Mouse (Mus musculus): ENCODE results near the gene Foxn2. TPM values are rescaled to one million over a fixed set of nuclear protein-coding genes. Genes with fewer than 3 reads are reported as not detected.
A peak's percentile ranks its signal among the peaks of the same experiment; 100 is the strongest.

The Foxn2 gene
- polyA plus RNA-seq, 2 experiments, result 4.8 to 8.8 TPM

- no peak for DNase-seq (ENCODE audit: low read depth in 3 of 3, low spot score in 3 of 3)
- Histone ChIP-seq H3K4me1 (replicated peaks; ENCODE audit: control insufficient read depth in 2 of 2, insufficient read depth in 2 of 2, low read length in 1 of 2) (no peaks in the 10 kb centered on the region), H3K4me3 (ENCODE audit: insufficient read depth in 1 of 2, low read depth in 2 of 2, low read length in 2 of 2) (no peak overlapping the region), H3K9me3 (ENCODE audit: control insufficient read depth, low read length) (no peaks in the 10 kb centered on the region), H3K9ac (replicated peaks) (no peak overlapping the region), H3K4me2 (ENCODE audit: low read depth) (no peak overlapping the region), H3K27me3 (ENCODE audit: control insufficient read depth, insufficient read depth, low read length) (no peaks in the 10 kb centered on the region), H3K36me3 (replicated peaks; ENCODE audit: control insufficient read depth, insufficient read depth, low read depth) (no peaks in the 10 kb centered on the region), H3K27ac (no peak overlapping the region)
- 48% methylated on average over 1 of the region's 1 CpGs for WGBS (ENCODE audit: insufficient replicate concordance)
- TF ChIP-seq EP300 (IDR thresholded peaks at IDR 0.05; ENCODE audit: low read depth) (no peak), CTCF (IDR thresholded peaks at IDR 0.05; ENCODE audit: low read depth) (no peak)
- no peak for ATAC-seq (ENCODE audit: insufficient read depth)
Observed at GRCm38 (mm10) chr17:88413155-88413836, 27.2 kb upstream of the Foxn2 start.

- no peak overlapping the region for H3K9ac ChIP-seq (replicated peaks)
- H3K27ac ChIP-seq, result no peak overlapping the region
- H3K9me3 ChIP-seq (ENCODE audit: control insufficient read depth, low read length), result no peaks in the 10 kb centered on the region
- H3K4me2 ChIP-seq (ENCODE audit: low read depth), result no peak overlapping the region
- H3K36me3 ChIP-seq (replicated peaks; ENCODE audit: control insufficient read depth, insufficient read depth, low read depth), result no peaks in the 10 kb centered on the region
- H3K27me3 ChIP-seq (ENCODE audit: control insufficient read depth, insufficient read depth, low read length), result no peaks in the 10 kb centered on the region
- H3K4me1 ChIP-seq (replicated peaks; ENCODE audit: control insufficient read depth in 2 of 2, insufficient read depth in 2 of 2, low read length in 1 of 2), result no peaks in the 10 kb centered on the region
- ATAC-seq (ENCODE audit: insufficient read depth) (no peak), DNase-seq (ENCODE audit: low read depth in 3 of 3, low spot score in 3 of 3) (no peak)
- no peak overlapping the region for H3K4me3 ChIP-seq (ENCODE audit: insufficient read depth in 1 of 2, low read depth in 2 of 2, low read length in 2 of 2)
- TF ChIP-seq CTCF (IDR thresholded peaks at IDR 0.05; ENCODE audit: low read depth), result no peak
- no peak for TF ChIP-seq EP300 (IDR thresholded peaks at IDR 0.05; ENCODE audit: low read depth)
- WGBS (ENCODE audit: insufficient replicate concordance), result 52% methylated on average over 4 of the region's 4 CpGs
Observed at GRCm38 (mm10) chr17:88420426-88420825, 20.1 kb upstream of the Foxn2 start.

- ATAC-seq (ENCODE audit: insufficient read depth), result no peak
- H3K9ac ChIP-seq (replicated peaks), result no peak overlapping the region
- WGBS (ENCODE audit: insufficient replicate concordance), result 67% methylated on average over 6 of the region's 6 CpGs
- H3K9me3 ChIP-seq (ENCODE audit: control insufficient read depth, low read length), result no peaks in the 10 kb centered on the region
- H3K4me1 ChIP-seq (replicated peaks; ENCODE audit: control insufficient read depth in 2 of 2, insufficient read depth in 2 of 2, low read length in 1 of 2), result no peaks in the 10 kb centered on the region
- TF ChIP-seq EP300 (IDR thresholded peaks at IDR 0.05; ENCODE audit: low read depth), result no peak
- no peak for TF ChIP-seq CTCF (IDR thresholded peaks at IDR 0.05; ENCODE audit: low read depth)
- H3K27ac ChIP-seq, result no peak overlapping the region
- no peaks in the 10 kb centered on the region for H3K36me3 ChIP-seq (replicated peaks; ENCODE audit: control insufficient read depth, insufficient read depth, low read depth)
- no peak overlapping the region for H3K4me3 ChIP-seq (ENCODE audit: insufficient read depth in 1 of 2, low read depth in 2 of 2, low read length in 2 of 2)
- H3K27me3 ChIP-seq (ENCODE audit: control insufficient read depth, insufficient read depth, low read length), result no peaks in the 10 kb centered on the region
- DNase-seq (ENCODE audit: low read depth in 3 of 3, low spot score in 3 of 3), result no peak
- H3K4me2 ChIP-seq (ENCODE audit: low read depth), result no peak overlapping the region
Observed at GRCm38 (mm10) chr17:88421246-88421645, 19.3 kb upstream of the Foxn2 start.

GRCm38 (mm10) chr17:88430719-88431118 is 9.8 kb upstream of the Foxn2 start:
- H3K9ac ChIP-seq (replicated peaks), result peak overlapping the region; percentile 50
- no peaks in the 10 kb centered on the region for H3K36me3 ChIP-seq (replicated peaks; ENCODE audit: control insufficient read depth, insufficient read depth, low read depth)
- 37% methylated on average over 2 of the region's 2 CpGs for WGBS (ENCODE audit: insufficient replicate concordance)
- DNase-seq (ENCODE audit: low read depth in 3 of 3, low spot score in 3 of 3) (peak; percentile 75 to 83 (median 78)), ATAC-seq (ENCODE audit: insufficient read depth) (peak; percentile 96)
- H3K27me3 ChIP-seq (ENCODE audit: control insufficient read depth, insufficient read depth, low read length), result no peaks in the 10 kb centered on the region
- H3K27ac ChIP-seq, result peak overlapping the region; percentile 83
- TF ChIP-seq CTCF (IDR thresholded peaks at IDR 0.05; ENCODE audit: low read depth) (peak; percentile 54), EP300 (IDR thresholded peaks at IDR 0.05; ENCODE audit: low read depth) (peak; percentile 86)
- no peak overlapping the region; a peak in 1 of 4 replicates for H3K4me3 ChIP-seq (ENCODE audit: insufficient read depth in 1 of 2, low read depth in 2 of 2, low read length in 2 of 2)
- peaks cover 26 to 29% of the 10 kb centered on the region in 2 experiments for H3K4me1 ChIP-seq (replicated peaks; ENCODE audit: control insufficient read depth in 2 of 2, insufficient read depth in 2 of 2, low read length in 1 of 2)
- peak overlapping the region; percentile 57 for H3K4me2 ChIP-seq (ENCODE audit: low read depth)
- no peaks in the 10 kb centered on the region for H3K9me3 ChIP-seq (ENCODE audit: control insufficient read depth, low read length)

GRCm38 (mm10) chr17:88431486-88431885 is 9.0 kb upstream of the Foxn2 start:
- peak in 1 of 3 experiments; percentile 54 for DNase-seq (ENCODE audit: low read depth in 3 of 3, low spot score in 3 of 3)
- H3K9me3 ChIP-seq (ENCODE audit: control insufficient read depth, low read length), result no peaks in the 10 kb centered on the region
- peak; percentile 66 for ATAC-seq (ENCODE audit: insufficient read depth)
- WGBS (ENCODE audit: insufficient replicate concordance), result 25% methylated on average over 12 of the region's 12 CpGs
- H3K27me3 ChIP-seq (ENCODE audit: control insufficient read depth, insufficient read depth, low read length), result no peaks in the 10 kb centered on the region
- H3K27ac ChIP-seq, result peak overlapping the region; percentile 83
- peak overlapping the region; percentile 50 for H3K9ac ChIP-seq (replicated peaks)
- 0 out of 4 replicates have a peak overlapping the region, but pooled peaks of 1 of the 2 experiments have one; percentile 19 for H3K4me3 ChIP-seq (ENCODE audit: insufficient read depth in 1 of 2, low read depth in 2 of 2, low read length in 2 of 2)
- H3K4me1 ChIP-seq (replicated peaks; ENCODE audit: control insufficient read depth in 2 of 2, insufficient read depth in 2 of 2, low read length in 1 of 2), result peaks cover 31 to 35% of the 10 kb centered on the region in 2 experiments
- peak overlapping the region; percentile 57 for H3K4me2 ChIP-seq (ENCODE audit: low read depth)
- TF ChIP-seq CTCF (IDR thresholded peaks at IDR 0.05; ENCODE audit: low read depth) (no peak), EP300 (IDR thresholded peaks at IDR 0.05; ENCODE audit: low read depth) (no peak)
- no peaks in the 10 kb centered on the region for H3K36me3 ChIP-seq (replicated peaks; ENCODE audit: control insufficient read depth, insufficient read depth, low read depth)

Data from liver, embryonic 14.5 days (tissue).